Mouse (Mus musculus) hindbrain, embryonic 11.5 days (tissue): ENCODE measurements around the gene Rd3l. TPM values are rescaled to one million over a fixed set of nuclear protein-coding genes. Genes with fewer than 3 reads are reported as not detected.
A peak's percentile ranks its signal among the peaks of the same experiment; 100 is the strongest.

ENCODE experiments used
- ATAC-seq: fragments of 200-750 bp; cut with Nextera tagmentation; 2 replicates; pipeline ENCODE4 v1.8.0; 2017; ENCODE audit warnings: mild to moderate bottlenecking, moderate TSS enrichment, moderate library complexity; ENCODE audit not compliant: low FRiP score
- DNase-seq: peaks from one replicate; pipeline ENCODE4 v3.0.0-alpha.2; 2015; ENCODE audit warnings: low spot score
- H3K27ac ChIP-seq: fragments of 300-500 bp; sonication (generic); 2 replicates; pipeline ENCODE4 v1.5.1; 2014; ENCODE audit warnings: mild to moderate bottlenecking, low read depth, low read length
- H3K27me3 ChIP-seq: fragments of 300-500 bp; sonication (generic); 2 replicates; pipeline ENCODE4 v1.6.1; 2014; ENCODE audit warnings: mild to moderate bottlenecking, low read length, moderate library complexity, mixed read lengths; ENCODE audit not compliant: control insufficient read depth, insufficient read depth
- H3K36me3 ChIP-seq: fragments of 300-500 bp; sonication (generic); 2 replicates; pipeline ENCODE4 v1.6.1; 2014; ENCODE audit warnings: mild to moderate bottlenecking, low read length, moderate library complexity, mixed read lengths; ENCODE audit not compliant: control insufficient read depth, insufficient read depth
- H3K4me1 ChIP-seq: fragments of 300-500 bp; sonication (generic); replicated peaks from 2 replicates; pipeline ENCODE4 v1.6.1; 2014; ENCODE audit warnings: low read length, mixed read lengths; ENCODE audit not compliant: control insufficient read depth, insufficient read depth
- H3K4me2 ChIP-seq: fragments of 300-500 bp; sonication (generic); replicated peaks from 2 replicates; pipeline ENCODE4 v1.6.1; 2014; ENCODE audit warnings: mild to moderate bottlenecking, low read depth, low read length
- H3K4me3 ChIP-seq: fragments of 300-500 bp; sonication (generic); 2 replicates; pipeline ENCODE4 v1.5.1; 2014; ENCODE audit warnings: low read depth, low read length
- H3K9ac ChIP-seq: fragments of 300-500 bp; sonication (generic); 2 replicates; pipeline ENCODE4 v1.6.1; 2014; ENCODE audit warnings: low read depth, low read length
- H3K9me3 ChIP-seq: fragments of 300-500 bp; sonication (generic); 2 replicates; pipeline ENCODE4 v1.6.1; 2016; ENCODE audit warnings: low read length; ENCODE audit not compliant: control insufficient read depth
- WGBS: fragments of 180-500 bp; shearing (Covaris S2); extraction: QIAGEN DNeasy Blood & Tissue Kit; methylation state at CpG from one replicate; pipeline ENCODE4 v1.1.7; 2014; 5-methylcytosine and 5-hydroxymethylcytosine counted together
- polyA plus RNA-seq: library from polyadenylated mRNA; unstranded; fragments of >200 nt; fragmentation: Nextera tagmentation; extraction: Ambion mirVana; gene quantifications from 2 replicates; pipeline ENCODE4 v1.2.1, GENCODE M21; 2014

Gene Rd3l
- polyA plus RNA-seq, 1 experiment from 2014 or later: not detected

DNA sequence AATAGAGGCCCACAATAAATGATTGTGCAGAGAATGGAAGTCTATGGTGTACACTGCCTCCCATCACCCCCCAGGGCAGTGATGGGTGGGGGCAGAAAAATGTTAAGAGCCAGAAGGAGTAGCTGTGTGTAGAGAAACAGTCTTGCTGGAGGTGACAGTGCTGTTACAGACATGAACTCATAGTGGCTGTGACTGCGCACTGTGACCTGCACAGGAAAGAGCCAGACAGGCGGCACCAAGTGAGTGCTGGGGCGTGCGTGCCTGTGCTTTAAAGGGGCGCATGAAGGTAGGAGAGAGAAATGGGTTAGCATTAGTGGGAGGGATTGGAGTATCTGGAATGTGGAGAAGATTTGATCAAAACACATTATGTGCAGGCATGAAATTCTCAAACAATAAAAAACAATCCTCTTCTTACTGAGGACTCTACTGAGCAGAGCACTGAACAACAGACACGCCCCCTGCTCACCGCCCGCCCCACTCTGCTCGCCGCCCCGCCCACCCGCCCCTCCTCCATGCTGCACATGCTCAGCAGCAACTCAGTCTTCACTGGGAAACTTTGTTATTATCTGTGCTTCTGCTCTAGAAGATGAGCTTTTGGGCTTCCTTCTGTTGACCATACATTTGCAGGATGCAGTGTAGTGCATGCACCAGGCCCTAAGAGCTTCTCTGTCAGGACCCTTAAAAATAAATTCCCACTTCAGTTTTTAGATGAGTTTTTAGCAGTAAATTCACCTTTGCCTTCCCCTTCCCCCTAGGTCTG lies 31.6 kb upstream of the Rd3l start:
- peak; percentile 72 for DNase-seq
- ATAC-seq: peak; percentile 93
- Histone ChIP-seq H3K27ac (peak overlapping the region; percentile 67), H3K4me3 (peak overlapping the region; percentile 14; the same call in 1 of the 2 replicates), H3K9ac (0 out of 2 replicates have a peak overlapping the region, but pooled peaks have one; percentile 23), H3K9me3 (no peaks in the 10 kb centered on the region), H3K27me3 (no peaks in the 10 kb centered on the region), H3K4me2 (peak overlapping the region; percentile 39), H3K36me3 (no peaks in the 10 kb centered on the region), H3K4me1 (no peaks in the 10 kb centered on the region)
- 28% methylated on average over 12 of the region's 12 CpGs for WGBS

DNA sequence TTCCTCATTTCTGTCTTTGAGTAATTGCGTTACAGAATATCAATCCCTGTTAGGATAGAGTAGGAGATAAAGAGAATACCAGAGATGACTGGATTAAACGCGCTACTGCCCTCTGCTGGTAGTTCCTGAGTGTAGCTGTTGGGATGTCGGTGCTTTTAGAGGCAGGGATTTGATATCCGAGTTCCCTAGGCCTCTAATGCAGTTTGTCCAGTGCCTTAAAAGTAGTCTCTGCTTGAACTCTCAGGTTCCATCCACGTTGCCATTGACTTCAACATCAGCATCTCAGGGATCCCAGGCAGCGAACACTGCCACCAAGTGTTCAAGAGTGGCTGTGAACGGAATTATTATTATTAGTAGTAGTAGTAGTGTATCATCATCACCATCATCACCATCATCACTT lies 20.1 kb upstream of the Rd3l start:
- no peaks in the 10 kb centered on the region for H3K36me3 ChIP-seq
- no peak overlapping the region for H3K4me3 ChIP-seq
- no peaks in the 10 kb centered on the region for H3K4me1 ChIP-seq
- no peak overlapping the region for H3K4me2 ChIP-seq
- no peak; the same call in 1 of the 2 replicates for ATAC-seq
- no peaks in the 10 kb centered on the region for H3K9me3 ChIP-seq
- 22% methylated on average over 8 of the region's 8 CpGs for WGBS
- no peak overlapping the region for H3K27ac ChIP-seq
- H3K9ac ChIP-seq: no peak overlapping the region
- DNase-seq: peak; percentile 83
- no peaks in the 10 kb centered on the region for H3K27me3 ChIP-seq

DNA sequence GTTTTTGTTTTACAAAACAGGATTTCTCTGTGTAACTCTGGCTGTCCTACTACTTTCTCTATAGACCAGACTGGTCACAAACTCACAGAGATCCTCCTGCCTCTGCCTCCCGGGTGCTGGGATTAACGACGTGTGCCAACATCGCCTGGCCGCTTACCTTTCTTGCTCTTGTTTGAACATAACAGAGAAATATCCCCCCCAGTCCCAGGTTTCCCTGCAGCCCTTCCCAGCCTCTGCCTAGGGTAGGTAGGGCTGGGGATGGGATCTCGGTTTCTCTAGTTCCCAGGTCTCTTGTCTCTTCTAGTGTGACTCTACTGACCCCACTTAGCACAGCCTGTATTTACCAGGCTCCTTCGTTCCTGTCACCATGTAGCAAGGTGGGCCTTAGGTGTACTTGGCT lies 18.6 kb upstream of the Rd3l start:
- Histone ChIP-seq H3K4me3 (no peak overlapping the region), H3K36me3 (no peaks in the 10 kb centered on the region), H3K9ac (no peak overlapping the region), H3K9me3 (no peaks in the 10 kb centered on the region), H3K27me3 (no peaks in the 10 kb centered on the region), H3K4me2 (no peak overlapping the region), H3K4me1 (no peaks in the 10 kb centered on the region), H3K27ac (no peak overlapping the region)
- WGBS: 92% methylated on average over 7 of the region's 7 CpGs
- ATAC-seq (no peak), DNase-seq (no peak)

DNA sequence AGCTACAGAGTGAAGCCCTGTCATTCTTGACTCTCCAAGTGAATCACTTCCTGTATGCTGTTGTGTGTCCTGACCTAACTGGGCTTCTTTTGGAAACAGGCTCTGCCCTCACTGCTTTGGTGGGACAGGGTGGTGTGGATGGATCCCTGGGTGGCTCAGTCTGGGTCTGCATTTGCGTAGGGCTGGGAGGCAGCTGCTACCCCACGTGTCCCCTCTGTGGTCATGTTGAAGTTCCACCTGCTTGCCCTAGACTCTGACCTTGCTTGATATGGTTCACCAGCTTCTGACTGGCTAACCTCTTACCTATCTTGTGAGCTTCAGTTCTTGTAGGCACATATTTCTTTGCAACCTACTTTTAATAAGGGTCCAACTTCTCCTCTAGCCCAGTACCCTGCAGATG lies 14.0 kb upstream of the Rd3l start:
- ATAC-seq (no peak), DNase-seq (no peak)
- Histone ChIP-seq H3K4me3 (no peak overlapping the region), H3K9me3 (no peaks in the 10 kb centered on the region), H3K27ac (no peak overlapping the region), H3K9ac (no peak overlapping the region), H3K36me3 (no peaks in the 10 kb centered on the region), H3K4me2 (no peak overlapping the region), H3K27me3 (no peaks in the 10 kb centered on the region), H3K4me1 (no peaks in the 10 kb centered on the region)
- WGBS: 91% methylated on average over 2 of the region's 2 CpGs

DNA sequence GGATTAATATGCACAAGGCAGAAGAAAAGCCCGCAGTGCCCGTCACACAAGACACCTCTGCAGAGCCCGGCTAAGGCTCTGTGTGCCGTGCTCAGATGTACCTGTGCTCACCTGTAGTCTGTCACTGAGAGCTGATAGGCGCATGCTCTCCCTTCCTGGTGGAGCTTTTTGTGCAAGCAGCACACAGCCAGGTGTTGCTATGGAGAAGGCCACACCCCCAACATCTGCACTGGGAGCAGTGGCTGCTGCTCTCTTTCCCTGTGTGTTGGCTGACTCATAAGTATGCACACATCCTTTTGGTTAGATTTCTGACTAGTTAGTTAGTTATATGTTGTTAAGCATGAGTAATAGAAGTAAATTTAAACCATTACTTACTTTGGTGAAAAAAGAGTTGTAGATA lies 11.5 kb upstream of the Rd3l start:
- Histone ChIP-seq H3K4me2 (no peak overlapping the region), H3K9ac (no peak overlapping the region), H3K4me3 (no peak overlapping the region), H3K4me1 (no peaks in the 10 kb centered on the region), H3K36me3 (no peaks in the 10 kb centered on the region), H3K27me3 (no peaks in the 10 kb centered on the region), H3K27ac (no peak overlapping the region), H3K9me3 (no peaks in the 10 kb centered on the region)
- WGBS: 83% methylated on average over 5 of the region's 5 CpGs
- DNase-seq: no peak
- no peak for ATAC-seq

DNA sequence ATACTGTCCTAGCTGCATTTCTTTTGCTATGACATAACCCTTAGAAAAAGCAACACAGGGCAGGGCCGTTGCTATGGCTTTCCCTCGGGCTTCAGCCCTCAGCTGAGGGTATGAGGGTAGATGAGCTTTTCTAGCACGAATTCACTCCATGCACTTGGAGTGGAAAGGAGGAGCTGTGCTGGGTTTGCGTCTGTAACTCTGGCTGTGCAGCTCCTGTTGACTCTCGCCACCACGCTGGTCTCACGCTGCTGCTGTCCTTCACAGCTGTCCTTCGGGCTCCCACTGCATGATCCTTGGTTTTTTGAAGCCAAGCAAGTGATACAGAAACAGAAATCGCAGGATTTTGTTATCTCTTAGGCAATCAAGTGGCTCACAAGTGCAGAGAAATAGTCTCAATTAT lies 5.6 kb upstream of the Rd3l start:
- Histone ChIP-seq H3K4me3 (no peak overlapping the region), H3K4me1 (no peaks in the 10 kb centered on the region), H3K36me3 (no peaks in the 10 kb centered on the region), H3K9me3 (no peaks in the 10 kb centered on the region), H3K4me2 (no peak overlapping the region), H3K9ac (0 out of 2 replicates have a peak overlapping the region, but pooled peaks have one; percentile 7), H3K27me3 (no peaks in the 10 kb centered on the region), H3K27ac (no peak overlapping the region)
- ATAC-seq (no peak), DNase-seq (no peak)
- 67% methylated on average over 9 of the region's 9 CpGs for WGBS

DNA sequence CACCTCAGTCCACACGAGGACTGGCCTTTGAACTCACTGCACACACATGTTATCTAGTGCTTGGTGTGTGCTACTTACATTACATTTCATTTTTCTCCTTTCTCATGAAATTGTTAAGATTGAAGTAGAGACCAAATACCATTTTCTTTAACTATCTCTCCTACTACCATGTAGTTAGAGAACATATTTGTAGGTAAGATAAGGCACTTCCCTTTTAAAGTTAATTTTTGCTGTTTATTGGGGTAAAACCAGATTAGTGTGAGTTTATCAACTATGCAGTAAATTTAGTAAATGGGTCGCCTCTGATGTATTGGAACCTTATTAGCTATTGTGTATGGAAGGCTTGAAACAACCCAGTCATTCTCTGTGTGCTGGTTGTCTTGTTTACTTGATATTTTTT lies 2.0 kb upstream of the Rd3l start:
- Histone ChIP-seq H3K9me3 (no peaks in the 10 kb centered on the region), H3K4me3 (no peak overlapping the region), H3K9ac (no peak overlapping the region), H3K4me1 (no peaks in the 10 kb centered on the region), H3K36me3 (no peaks in the 10 kb centered on the region), H3K27ac (no peak overlapping the region), H3K4me2 (no peak overlapping the region), H3K27me3 (no peaks in the 10 kb centered on the region)
- ATAC-seq: no peak
- DNase-seq: no peak
- WGBS: 75% methylated on average over 2 of the region's 2 CpGs

DNA sequence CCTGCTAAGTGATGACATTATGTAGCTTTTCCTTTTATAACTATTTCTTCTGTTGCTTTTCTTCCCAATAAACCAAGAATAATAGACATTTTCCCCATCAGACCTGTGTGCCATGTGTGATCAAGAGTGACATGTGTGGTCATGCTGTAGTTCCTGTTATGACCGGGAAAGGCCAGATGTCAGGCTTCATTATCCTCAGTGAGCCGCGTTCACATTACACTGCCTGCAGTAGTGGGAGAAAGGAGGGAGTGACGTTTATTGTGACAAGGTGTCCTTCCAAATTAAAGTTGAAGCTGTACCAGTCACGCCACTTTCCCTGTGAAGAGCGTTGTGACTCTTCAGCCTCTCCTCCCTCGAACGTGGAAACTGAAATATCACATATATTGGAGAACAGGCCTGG lies 714 bp upstream of the Rd3l start:
- H3K27ac ChIP-seq: no peak overlapping the region
- no peaks in the 10 kb centered on the region for H3K36me3 ChIP-seq
- no peak overlapping the region for H3K9ac ChIP-seq
- H3K4me1 ChIP-seq: no peaks in the 10 kb centered on the region
- no peak overlapping the region for H3K4me3 ChIP-seq
- no peak for ATAC-seq
- H3K9me3 ChIP-seq: no peaks in the 10 kb centered on the region
- WGBS: 77% methylated on average over 8 of the region's 8 CpGs
- H3K27me3 ChIP-seq: no peaks in the 10 kb centered on the region
- no peak for DNase-seq
- H3K4me2 ChIP-seq: no peak overlapping the region

DNA sequence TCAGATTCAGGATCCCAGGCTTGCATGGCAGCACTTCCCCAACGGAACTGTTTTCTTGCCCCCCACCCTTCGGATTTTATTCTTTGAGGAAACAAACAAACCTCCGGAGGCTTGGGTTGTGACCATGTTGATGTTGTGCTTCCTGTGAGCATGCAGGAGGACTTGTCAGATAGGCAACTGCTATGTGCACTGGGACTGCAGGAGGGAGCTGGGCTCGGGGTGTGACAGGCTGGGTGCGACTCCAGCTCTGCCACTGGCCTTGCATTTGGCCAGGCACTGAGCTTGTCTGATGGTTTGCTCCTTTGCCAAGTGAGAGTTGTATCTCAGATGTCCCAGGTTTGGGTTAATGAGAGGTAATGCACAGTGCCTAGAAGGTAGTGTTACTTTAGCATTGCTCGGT lies 2.8 kb downstream of the Rd3l start:
- no peak overlapping the region for H3K9ac ChIP-seq
- no peaks in the 10 kb centered on the region for H3K9me3 ChIP-seq
- H3K27me3 ChIP-seq: no peaks in the 10 kb centered on the region
- no peaks in the 10 kb centered on the region for H3K4me1 ChIP-seq
- no peak overlapping the region for H3K4me3 ChIP-seq
- DNase-seq (no peak), ATAC-seq (no peak)
- WGBS: 69% methylated on average over 6 of the region's 6 CpGs
- no peak overlapping the region for H3K27ac ChIP-seq
- no peak overlapping the region for H3K4me2 ChIP-seq
- H3K36me3 ChIP-seq: no peaks in the 10 kb centered on the region
